Mouse (Mus musculus) CH12.LX (cell line): ENCODE results near the gene Itgb4.

Experiments
- CHD2 ChIP-seq: IDR thresholded peaks from 2 replicates; pipeline ENCODE4 v1.6.1; 2011; ENCODE audit warnings: low read length, improper control_type of control experiment
- CTCF ChIP-seq, 2 experiments: IDR thresholded peaks in 1 of 2; conservative IDR thresholded peaks in 1 of 2; 2 replicates each; pipeline ENCODE4 v1.5.1; 2011 to 2012; ENCODE audit warnings: low read depth in 2 of 2, low read length in 2 of 2, improper control_type of control experiment in 1 of 2, inconsistent platforms in 1 of 2, mild to moderate bottlenecking in 1 of 2, moderate library complexity in 1 of 2
- HCFC1 ChIP-seq: IDR thresholded peaks from 2 replicates; pipeline ENCODE4 v1.6.1; 2012; ENCODE audit warnings: low read depth, mild to moderate bottlenecking, inconsistent platforms, low read length, improper control_type of control experiment
- MAFK ChIP-seq: IDR thresholded peaks from 2 replicates; pipeline ENCODE4 v1.6.1; 2011; ENCODE audit warnings: low read length, improper control_type of control experiment; ENCODE audit not compliant: insufficient replicate concordance
- MAZ ChIP-seq: IDR thresholded peaks from 2 replicates; pipeline ENCODE4 v1.6.1; 2012; ENCODE audit warnings: low read depth, mild to moderate bottlenecking, inconsistent platforms, low read length, improper control_type of control experiment, moderate library complexity
- MEF2A ChIP-seq: IDR thresholded peaks from 2 replicates; pipeline ENCODE4 v1.6.1; 2014; ENCODE audit warnings: low read depth, mild to moderate bottlenecking, inconsistent platforms, low read length, improper control_type of control experiment, borderline replicate concordance
- NRF1 ChIP-seq: IDR thresholded peaks from 2 replicates; pipeline ENCODE4 v1.6.1; 2014; ENCODE audit warnings: low read depth, mild to moderate bottlenecking, inconsistent platforms, low read length, improper control_type of control experiment, moderate library complexity
- POLR2A ChIP-seq: IDR thresholded peaks from 2 replicates; pipeline ENCODE4 v1.6.1; 2011; ENCODE audit warnings: low read depth, mild to moderate bottlenecking, improper control_type of control experiment, low read length
- RAD21 ChIP-seq: IDR thresholded peaks from 2 replicates; pipeline ENCODE4 v1.6.1; 2011; ENCODE audit warnings: low read depth, mild to moderate bottlenecking, low read length, improper control_type of control experiment, moderate library complexity
- UBTF ChIP-seq: IDR thresholded peaks from 2 replicates; pipeline ENCODE4 v1.6.1; 2012; ENCODE audit warnings: low read depth, mild to moderate bottlenecking, inconsistent platforms, low read length, improper control_type of control experiment, moderate library complexity
- ZC3H11A ChIP-seq: IDR thresholded peaks from 2 replicates; pipeline ENCODE4 v1.6.1; 2012; ENCODE audit warnings: low read depth, mild to moderate bottlenecking, inconsistent platforms, low read length, improper control_type of control experiment

- TF ChIP-seq CTCF (conservative IDR thresholded peaks at IDR 0.05 in 1 of 2, IDR thresholded peaks at IDR 0.05 in 1 of 2; ENCODE audit: low read depth in 2 of 2, low read length in 2 of 2), result no peak
- TF ChIP-seq CHD2, result no peak
- TF ChIP-seq HCFC1, result no peak
- TF ChIP-seq MAFK, result no peak
- TF ChIP-seq UBTF, result no peak
- no peak for TF ChIP-seq POLR2A
- TF ChIP-seq RAD21, result no peak
- no peak for TF ChIP-seq ZC3H11A
- no peak for TF ChIP-seq NRF1
- TF ChIP-seq MAZ, result no peak
- no peak for TF ChIP-seq MEF2A
Measured at GRCm38 (mm10) chr11:115975544-115975943, 1.0 kb downstream of the Itgb4 start.
